Mouse (Mus musculus) fibroblast of lung, adult 2 months (primary cell): ENCODE measurements around the gene Krt23.

Source experiments
- DNase-seq: peaks from one replicate; pipeline ENCODE4 v3.0.0-alpha.2; 2011; ENCODE audit warnings: low read depth

The Krt23 gene

GRCm38 (mm10) chr11:99492733-99493573 is at the start of gene Krt23:
Krt23 (minus strand) TSS chr11:99493137.
- no peak for DNase-seq

DNA sequence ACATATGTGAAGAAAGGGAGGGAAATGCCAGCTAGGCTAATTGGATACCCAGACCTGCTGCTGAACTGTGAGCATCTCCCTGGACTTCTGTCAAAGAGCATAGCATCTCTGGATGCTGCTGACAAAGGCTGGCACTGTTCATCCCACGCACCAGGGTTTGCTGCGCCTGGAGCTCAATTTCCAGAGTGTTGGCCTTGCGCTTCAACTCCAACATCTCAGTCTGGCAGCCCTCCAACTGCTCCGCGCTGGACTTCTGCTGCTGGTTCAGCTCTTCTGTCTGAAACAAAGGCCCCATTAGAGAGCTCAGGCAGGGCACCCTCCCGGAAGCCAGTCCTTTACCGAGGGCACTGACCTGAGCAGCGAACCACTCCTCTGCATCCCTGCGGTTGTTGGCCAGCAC is 46.8 kb upstream of the Krt23 start:
- DNase-seq: peak; percentile 16

GRCm38 (mm10) chr11:99521288-99521860 is 28.4 kb upstream of the Krt23 start, which contains the start of gene Krt39:
Krt39 (minus strand) TSS chr11:99521338.
- no peak for DNase-seq

GRCm38 (mm10) chr11:99514098-99514497 is 21.2 kb upstream of the Krt23 start:
- DNase-seq: no peak

DNA sequence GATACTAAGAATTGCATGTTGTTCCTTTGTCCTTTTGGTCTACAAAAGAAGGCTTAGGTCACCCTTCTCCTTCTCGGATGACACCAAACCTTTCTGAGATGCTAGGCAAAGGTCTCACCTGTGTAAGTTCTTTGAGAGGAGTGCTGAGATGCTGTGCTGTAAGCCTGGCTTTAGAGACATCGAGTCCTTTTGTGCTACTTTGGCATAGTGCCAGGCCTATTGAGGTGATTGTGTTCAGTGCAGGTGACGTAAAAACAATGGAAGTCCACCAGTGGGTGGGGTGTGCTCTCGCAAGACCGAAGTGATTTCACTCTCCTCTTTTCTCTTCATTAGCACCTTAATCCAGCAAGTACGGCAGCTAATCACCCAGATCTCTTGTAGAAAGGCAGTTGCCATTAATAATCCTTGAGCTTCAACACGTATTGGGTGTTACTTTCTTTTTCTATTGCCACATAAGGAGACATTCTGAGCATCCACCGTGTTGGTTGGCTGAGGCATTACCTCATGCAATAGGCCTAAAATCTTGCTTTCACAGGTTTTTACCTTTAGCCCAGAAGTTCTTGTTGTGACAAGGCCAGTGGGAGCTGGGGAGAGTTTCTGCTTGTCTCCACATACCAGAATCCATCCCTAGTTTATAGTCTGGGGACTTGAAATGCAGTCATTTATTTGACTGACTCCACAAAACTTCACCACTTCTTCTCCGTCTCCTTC is 7.3 kb upstream of the Krt23 start:
- no peak for DNase-seq

DNA sequence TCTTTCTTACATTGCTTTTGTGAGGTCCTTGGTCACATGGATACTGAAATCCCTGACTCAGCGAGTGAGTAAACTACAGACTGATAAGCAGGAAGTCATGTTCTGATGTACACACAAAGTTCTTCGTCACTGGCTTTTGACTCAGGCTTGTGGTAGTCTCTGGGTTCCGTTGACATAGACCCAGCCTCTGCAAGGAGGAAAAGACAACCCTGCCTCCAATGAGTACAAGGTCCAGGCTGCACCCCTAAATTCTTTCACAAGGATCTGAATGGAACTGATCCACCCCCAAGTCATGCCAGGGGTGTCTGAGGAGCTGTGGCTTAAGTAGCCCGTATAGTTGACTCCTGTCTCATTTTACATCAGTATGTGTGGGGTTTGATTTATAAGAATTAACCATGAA is 3.5 kb upstream of the Krt23 start:
- no peak for DNase-seq

DNA sequence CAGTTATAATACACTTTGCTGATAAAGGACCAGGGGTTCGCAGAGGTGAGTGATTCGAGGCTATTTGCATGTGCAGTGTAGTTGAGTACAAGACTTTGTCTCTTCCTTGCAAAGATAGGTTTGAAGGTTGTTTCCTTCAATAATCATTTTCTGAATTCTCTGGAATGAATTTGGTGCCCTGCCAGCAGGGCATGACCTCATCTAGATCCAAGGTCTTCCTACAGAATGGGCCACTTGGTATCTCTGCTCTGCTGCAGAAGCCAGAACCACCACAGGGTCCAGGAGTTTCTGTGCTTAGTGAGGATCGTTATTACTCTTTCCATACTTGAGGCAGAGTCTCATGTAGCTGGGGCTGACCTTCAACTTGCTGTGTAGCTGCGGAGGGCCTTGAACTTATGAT is 1.8 kb upstream of the Krt23 start:
- no peak for DNase-seq

- no peak for DNase-seq
These were observed 575 bp upstream of the Krt23 start for GRCm38 (mm10) chr11:99493574-99493850.

DNA sequence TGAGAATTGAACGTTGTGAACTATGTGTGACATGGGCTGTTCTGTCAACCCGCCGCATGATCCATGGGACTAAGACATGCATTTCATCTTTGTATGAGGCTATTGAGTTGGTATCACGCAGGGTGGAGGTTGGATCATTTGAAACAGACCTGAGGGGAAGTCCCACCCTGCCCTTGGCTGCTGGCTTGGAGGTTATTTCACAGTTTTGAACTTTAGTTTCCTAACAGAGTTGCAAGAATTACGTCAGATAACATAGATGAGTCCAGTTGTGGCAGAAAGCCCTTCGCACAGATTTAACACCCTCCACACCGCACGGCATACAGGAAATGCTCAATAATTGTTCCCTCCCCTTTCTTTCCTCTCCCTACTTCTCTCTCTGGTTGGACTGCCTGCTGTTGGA is 1.9 kb downstream of the Krt23 start:
- DNase-seq: no peak

DNA sequence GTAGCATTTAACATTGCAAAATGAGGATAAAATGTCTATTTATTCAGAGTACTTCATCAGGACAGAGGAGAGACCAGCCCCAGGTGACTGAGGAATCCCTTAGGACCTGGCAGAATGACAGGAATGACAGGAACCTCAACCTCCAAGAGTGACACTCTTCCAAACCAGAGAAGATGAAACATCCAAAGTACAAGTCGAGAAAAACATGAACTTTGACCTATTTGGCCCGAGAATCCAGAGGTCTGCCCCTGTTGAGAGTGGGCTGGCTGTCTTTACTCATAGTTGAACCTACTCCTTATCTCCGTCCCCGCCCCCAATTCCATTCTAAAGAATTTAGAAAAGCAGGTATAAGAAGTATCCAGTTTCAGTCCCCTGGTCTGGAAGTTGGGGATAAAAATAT is 2.3 kb downstream of the Krt23 start:
- no peak for DNase-seq

DNA sequence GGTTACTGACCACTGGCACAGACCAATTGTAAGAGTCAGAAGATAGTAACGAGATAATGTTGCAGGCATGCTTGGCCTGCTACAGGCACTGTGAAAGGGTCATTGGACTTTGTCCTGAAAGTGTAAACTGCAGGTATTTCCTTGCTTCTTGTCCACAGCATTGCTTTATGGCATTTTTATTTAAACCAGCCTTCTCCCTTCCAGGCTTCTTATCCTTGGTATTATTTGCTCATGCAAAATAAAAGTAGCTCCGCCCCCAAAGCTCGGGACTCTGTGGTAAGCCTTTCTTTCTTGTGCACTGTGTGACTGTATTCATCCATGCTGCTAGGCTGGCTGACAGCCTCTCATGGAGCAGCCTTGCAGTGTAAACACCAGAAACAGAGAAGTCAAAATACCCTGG is 3.7 kb downstream of the Krt23 start:
- DNase-seq: no peak

DNA sequence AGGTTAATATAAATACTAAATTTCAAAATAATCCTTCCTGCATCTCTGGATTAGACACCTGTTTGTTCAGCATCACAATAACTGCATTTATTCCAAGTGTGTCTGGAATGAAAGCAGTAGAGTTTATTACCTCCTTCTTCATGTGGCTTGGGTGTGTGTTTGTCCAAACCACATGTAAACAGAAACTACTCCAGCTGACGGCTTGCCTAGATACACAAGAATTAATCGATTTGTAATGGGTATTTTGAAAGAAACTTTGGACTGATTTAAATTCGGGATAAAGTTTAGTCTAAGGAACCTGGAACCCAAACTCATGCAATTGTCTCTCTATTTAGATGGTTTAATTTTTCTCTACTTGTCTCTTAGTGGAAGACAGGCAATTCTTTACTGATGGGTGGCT is 18.0 kb downstream of the Krt23 start:
- no peak for DNase-seq

DNA sequence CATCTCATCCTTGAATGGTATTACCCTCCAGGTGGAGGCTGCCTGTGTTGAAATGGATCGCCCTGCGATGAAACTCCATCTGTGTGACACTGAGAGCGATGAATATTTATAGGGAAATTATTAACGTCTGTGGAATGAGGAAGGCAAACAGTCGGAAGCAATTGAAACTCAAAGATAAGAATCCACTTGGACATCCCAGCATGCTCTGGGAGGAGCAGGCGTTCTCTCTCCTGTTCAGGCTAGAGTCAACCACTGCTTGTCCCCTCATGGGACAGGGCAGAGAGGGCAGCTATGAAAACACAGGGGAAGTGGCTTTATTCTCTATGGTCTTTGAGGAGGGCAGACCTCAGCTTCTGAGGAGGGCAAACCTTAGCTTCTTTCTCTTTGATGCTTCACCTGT is 19.5 kb downstream of the Krt23 start:
- no peak for DNase-seq

- no peak for DNase-seq
These were observed 20.5 kb downstream of the Krt23 start for GRCm38 (mm10) chr11:99472405-99472804.

GRCm38 (mm10) chr11:99471946-99472345 is 21.0 kb downstream of the Krt23 start:
- no peak for DNase-seq

DNA sequence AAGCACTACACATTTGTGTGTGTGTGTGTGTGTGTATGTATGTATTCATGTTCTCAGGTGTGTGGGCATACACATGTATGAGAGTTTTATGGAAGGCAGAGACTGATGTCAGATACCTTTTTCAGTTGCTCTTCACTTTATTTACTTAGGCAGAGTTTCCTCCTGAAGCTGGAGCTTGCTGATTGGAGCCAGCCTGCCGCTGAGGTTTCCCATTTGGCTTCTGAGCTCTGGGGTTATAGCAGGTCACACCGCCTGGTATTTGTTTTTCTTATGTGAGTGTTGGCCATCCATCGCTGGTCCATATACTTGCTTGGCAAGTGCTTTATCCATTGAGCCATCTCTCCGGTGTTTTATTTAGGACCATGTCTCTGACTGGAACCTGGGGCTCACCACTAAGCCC is 23.7 kb downstream of the Krt23 start:
- no peak for DNase-seq

- DNase-seq: no peak
These were observed 24.4 kb downstream of the Krt23 start for GRCm38 (mm10) chr11:99468566-99468965.

DNA sequence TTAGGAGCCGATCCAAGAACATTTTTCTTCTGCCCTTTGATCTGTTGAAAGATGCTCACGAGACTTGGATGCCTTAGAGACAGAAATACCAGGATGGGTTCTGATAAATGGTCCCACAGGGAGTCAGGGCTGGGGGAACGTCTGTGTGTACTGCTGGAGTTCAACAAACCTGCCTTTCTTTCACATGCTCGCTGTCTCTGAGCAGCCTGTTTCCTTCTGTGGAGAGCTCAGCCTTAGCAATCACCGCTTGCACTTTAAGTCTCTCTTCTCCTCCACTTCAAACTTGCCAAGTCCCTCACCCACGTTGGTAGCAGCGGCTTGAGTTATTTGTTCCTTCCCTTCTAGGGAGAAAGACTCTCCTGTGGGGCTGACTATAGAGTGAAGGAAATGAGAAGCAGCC is 26.6 kb downstream of the Krt23 start:
- DNase-seq: no peak

DNA sequence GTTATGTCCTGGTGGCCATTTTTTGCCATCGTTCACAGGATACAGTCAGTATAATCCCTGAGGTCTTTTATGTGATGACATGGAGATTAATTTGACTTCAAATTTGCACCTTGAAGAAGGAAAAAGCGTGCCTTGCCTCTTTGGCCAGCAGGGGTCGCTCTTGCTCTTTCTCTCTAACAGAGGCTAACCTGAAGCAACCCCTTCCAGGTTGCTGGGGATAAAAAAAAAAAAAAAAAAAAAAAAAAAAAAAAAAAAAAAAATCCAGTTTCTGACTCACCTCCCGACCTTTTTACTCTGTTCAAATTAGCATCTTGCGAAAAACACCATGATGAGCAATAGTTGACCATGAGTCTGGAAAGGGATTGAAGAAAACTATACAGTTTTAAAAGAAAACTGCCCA is 28.1 kb downstream of the Krt23 start:
- peak; percentile 72 for DNase-seq

DNA sequence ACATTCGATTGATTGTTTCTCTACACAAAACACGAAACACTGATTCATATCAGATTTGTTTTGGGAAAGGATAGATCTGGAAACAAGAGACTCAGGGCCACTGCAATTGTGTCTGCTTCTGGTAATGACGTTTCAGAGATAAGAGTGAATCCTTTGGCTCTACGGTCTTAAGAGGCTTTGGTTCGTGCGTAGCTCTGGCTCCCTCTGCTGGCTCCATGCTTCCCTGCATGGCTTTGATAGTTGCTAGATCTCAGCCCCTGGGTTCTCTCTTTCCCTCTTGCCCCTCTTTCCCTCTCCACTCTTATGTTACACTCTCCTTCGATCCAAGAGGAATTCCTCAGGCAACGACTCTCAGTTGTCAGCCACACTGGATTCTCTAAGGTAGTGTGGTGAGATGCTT is 29.8 kb downstream of the Krt23 start:
- peak; percentile 34 for DNase-seq

GRCm38 (mm10) chr11:99461736-99462135 is 31.2 kb downstream of the Krt23 start:
- no peak for DNase-seq

DNA sequence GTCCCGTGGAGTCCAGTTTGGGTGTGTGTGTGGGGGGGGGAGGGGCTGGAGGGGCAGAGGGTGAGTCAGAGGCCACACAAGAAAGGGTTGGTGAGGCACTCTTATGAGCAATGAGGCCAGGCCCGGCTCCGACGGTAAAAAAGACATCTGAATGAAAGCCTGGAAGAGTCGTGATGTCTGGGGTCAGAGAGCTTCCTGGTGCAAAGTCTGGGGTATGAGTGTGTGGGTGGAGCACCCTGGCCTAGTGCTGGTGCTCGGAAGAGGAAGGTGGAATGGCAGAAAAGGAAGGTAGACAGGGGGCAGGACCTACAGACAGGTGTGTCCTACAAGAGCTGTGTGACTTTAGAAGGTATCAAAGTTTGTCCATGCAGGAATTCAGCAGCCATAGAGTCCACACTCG is 34.0 kb downstream of the Krt23 start:
- no peak for DNase-seq

GRCm38 (mm10) chr11:99454759-99455158 is 38.2 kb downstream of the Krt23 start:
- DNase-seq: no peak
